In genomic region chr5:135707039-135707438, GRCm38 (mm10) we compare ENCODE assay signal across 15 mouse cellular contexts.
"Had no signal": no experiment of that assay in that cellular context is flagged by ENCODE, and none has a peak within 500 bp of the region (broad histone marks: within the 10 kb centered on the region; RNA-seq: fewer than 3 reads in every experiment).

No protein-coding gene starts in this region.

- H3K9me3 ChIP-seq: intestine, embryonic 15.5 days; limb, embryonic 10.5 days; midbrain, embryonic 12.5 days; stomach, embryonic 15.5 days had no signal

- H3K36me3 ChIP-seq: intestine, embryonic 15.5 days; stomach, embryonic 15.5 days had no signal

- H3K27me3 ChIP-seq: intestine, embryonic 15.5 days; midbrain, embryonic 12.5 days; stomach, embryonic 15.5 days had no signal

- H3K4me2 ChIP-seq: intestine, embryonic 15.5 days; midbrain, embryonic 12.5 days; stomach, embryonic 15.5 days had no signal

- DNase-seq: kidney, adult 18-20 months; kidney, postnatal 10 days; kidney, postnatal 4 days; lung, adult 2 months; right cerebral cortex, adult 18-20 months; right cerebral cortex, postnatal 25 days; thymus, adult 2 months; thymus, postnatal 25 days had no signal

- H3K27ac ChIP-seq: intestine, embryonic 15.5 days; left cerebral cortex, adult 2 months; limb, embryonic 10.5 days; liver, embryonic 14.5 days; stomach, embryonic 15.5 days had no signal

- H3K4me1 ChIP-seq: intestine, embryonic 15.5 days; stomach, embryonic 15.5 days had no signal

- H3K9ac ChIP-seq: intestine, embryonic 15.5 days; liver, embryonic 14.5 days; midbrain, embryonic 12.5 days; stomach, embryonic 15.5 days had no signal

- H3K4me3 ChIP-seq: intestine, embryonic 15.5 days; left cerebral cortex, adult 2 months; limb, embryonic 10.5 days; midbrain, embryonic 12.5 days; stomach, embryonic 15.5 days had no signal

- ATAC-seq: intestine, embryonic 15.5 days; lung, postnatal 0 days had no signal
